Mouse (Mus musculus) liver, postnatal 0 days (tissue): ENCODE results near the gene Fads3.

Experiments used
- CTCF ChIP-seq: sonication (generic); IDR thresholded peaks from 2 replicates; pipeline ENCODE4 v1.5.1; 2016; ENCODE audit warnings: antibody characterized with exemption, low read depth
- EP300 ChIP-seq: IDR thresholded peaks from 2 replicates; pipeline ENCODE4 v1.6.1; 2016; ENCODE audit warnings: antibody characterized with exemption, low read depth, mild to moderate bottlenecking

- no peak for TF ChIP-seq CTCF
- no peak for TF ChIP-seq EP300
Observed at GRCm38 (mm10) chr19:10062862-10063261, 21.5 kb downstream of the Fads3 start.
